Mouse (Mus musculus): ENCODE measurements around the gene Spdye4b.
"Not testable (repeated sequence)": the region's sequence is repeated elsewhere in the genome, so short reads cannot be mapped to it uniquely, and the experiment has no call there.

The Spdye4b gene

DNA sequence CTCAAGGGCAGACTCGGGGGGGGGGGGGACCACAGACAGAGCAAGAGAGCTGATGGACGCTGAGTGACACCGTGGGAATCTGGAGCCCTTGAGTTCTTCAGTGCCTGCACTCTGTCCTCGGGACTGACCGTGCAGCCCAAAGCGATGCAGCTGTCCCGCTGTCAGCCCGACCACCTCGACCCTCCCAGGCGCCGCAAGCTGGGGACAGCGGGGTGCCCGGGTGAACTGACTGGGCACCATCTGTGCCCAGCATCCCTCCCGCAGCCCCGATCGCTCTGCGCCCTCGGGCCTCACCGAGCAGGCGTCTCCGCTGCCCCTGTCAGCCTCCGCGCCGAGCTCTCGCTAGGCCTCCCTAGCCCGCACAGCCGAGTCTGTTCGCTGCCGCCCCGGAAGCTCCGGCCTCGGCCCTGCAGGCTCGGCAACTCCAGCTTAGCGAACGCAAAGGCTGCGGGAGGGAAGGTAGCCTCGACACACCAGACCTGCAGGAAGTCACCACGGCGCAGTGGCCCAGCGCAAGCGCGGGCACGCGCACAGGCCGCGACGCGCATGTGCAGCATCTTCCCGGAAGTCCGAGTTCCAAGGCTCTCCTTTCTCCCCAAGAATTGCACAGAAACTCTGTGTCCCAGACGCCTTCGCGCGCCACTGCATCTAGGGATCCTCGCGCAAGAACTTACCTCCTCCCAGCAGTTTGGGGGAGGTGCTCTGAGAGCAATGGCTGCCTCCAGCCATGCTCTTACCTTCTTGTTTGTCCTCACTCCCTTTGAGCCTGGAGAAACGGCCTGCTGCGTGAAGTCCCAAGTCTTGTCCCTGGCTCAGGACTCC, at the start of gene Spdye4b, which contains the start of gene Rbak:
Gene Spdye4b, plus strand, starts transcription at position 763 of the 822 bp plus-strand sequence.
Gene Rbak, minus strand, starts transcription at position 521 of the 822 bp plus-strand sequence.
- DNase-seq (ENCODE audit: low spot score), result peak; percentile 96

DNA sequence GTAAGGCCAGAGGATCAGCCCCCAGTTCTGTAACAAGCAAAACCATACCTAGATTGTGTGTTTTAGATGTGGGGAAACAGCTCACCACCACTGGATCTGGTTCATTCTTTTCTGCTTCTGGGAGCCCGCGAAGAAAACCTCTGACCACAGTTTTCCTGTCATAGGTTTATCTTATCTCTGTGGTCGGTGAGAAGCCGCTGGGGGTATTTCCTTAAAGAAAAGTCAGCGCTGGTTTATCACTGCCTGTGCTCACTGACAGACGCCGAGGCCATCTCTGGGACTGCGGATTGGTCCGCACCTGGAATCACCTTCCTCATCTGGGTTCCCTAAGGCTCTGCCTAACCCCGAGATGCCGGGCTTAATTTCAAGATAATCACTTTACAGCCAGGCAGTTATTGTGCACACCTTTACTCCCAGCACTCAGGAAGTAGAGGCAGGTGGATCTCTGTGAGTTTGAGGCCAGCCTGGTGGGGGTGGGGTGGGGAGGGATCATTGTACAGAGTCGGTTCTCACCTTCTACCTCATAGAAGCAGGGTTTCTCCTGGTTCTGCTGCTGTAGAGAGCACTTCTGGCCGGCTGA, 47.8 kb upstream of the Spdye4b start:
- DNase-seq (ENCODE audit: low spot score), result no peak

DNA sequence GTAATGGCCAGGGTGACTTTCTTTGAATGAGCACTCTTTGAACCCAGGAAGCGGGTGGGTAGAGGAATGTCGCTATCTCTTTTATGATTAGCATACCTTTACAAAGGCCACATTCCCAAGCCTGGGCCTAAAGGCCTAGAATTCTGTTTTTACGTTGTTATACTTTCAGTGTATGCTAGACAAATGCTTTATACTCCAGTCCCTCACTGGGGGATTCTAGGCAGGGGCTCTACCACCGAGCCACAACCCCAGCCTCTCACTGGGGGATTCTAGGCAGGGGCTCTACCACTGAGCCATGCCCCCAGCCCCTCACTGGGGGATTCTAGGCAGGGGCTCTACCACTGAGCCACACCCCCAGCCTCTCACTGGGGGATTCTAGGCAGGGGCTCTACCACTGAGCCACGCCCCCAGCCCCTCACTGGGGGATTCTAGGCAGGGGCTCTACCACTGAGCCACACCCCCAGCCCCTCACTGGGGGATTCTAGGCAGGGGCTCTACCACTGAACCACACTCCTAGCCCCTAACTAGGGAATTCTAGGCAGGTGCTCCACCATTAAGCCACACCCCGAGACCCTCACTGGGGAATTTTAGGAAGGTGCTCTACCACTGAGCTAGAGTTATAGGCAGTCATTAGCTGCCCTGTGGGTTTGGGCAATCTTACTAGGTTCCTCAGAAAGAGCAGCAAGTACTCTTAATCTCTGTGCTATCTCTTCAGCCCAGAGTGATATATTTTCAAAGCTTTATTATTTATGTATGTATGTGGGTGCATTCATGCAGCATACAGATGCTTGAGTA, 46.4 kb upstream of the Spdye4b start:
- DNase-seq (ENCODE audit: low spot score), result not testable (repeated sequence)

DNA sequence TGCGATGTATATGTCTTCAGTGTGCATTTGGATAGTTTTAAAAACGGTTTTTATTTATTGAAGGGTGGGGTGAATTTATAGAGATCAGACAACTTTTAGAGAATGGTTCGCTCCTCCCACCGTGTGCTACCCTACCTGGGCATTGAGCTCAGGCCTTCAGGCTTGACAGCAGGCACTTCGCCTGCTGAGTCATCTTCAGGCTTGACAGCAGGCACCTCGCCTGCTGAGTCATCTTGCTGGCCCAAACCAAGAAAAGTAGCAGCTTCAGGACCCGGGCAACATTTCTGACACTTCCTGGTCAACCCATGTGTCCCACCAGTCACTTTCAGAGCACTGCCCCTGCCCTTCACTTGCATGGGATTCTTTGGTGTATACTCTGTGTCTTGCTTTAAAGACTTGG, 45.8 kb upstream of the Spdye4b start:
- no peak for DNase-seq (ENCODE audit: low spot score)

DNA sequence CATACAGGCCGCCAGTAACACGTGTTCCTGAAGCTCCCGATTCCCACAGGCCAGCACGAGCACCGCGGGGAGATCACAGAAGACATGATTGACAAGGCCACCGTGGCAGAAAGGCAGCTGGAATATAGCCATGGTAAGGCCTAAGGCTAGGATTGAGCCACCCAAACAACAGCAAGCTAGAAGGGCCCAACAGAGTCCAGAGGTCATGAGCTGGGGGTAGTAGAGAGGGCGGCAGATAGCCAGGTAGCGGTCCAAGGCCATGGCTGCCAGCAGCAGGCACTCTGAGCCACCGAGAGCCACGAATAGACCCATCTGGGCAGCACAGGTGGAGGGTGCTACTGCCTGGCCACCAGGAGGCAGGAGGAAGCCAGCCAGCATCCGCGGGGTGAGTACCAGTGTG, 43.2 kb upstream of the Spdye4b start:
- no peak for DNase-seq (ENCODE audit: low spot score)

DNA sequence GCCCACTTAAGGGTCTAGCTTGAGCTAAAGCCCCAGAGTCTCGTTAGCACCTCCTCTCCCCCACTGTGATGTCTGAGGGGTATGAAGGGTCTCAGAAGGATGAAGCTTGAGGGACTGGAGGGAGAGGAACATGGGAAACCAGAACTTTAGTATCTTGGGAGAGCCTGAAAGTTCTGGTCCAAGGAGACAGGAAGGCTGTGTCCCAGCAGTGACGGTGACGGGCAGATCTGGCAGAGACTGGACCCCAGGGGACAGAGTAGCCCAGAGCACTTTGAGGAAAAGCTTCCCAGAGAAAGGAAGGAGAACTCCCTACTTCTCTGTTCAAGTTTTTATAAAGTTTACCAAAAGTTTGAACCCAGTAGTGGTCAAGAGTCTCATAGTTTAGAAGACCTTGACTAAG, 33.3 kb upstream of the Spdye4b start, which contains the start of gene Olfr718-ps1:
Gene Olfr718-ps1, minus strand, starts transcription at position 101 of the 400 bp plus-strand sequence.
- no peak for DNase-seq (ENCODE audit: low spot score)

DNA sequence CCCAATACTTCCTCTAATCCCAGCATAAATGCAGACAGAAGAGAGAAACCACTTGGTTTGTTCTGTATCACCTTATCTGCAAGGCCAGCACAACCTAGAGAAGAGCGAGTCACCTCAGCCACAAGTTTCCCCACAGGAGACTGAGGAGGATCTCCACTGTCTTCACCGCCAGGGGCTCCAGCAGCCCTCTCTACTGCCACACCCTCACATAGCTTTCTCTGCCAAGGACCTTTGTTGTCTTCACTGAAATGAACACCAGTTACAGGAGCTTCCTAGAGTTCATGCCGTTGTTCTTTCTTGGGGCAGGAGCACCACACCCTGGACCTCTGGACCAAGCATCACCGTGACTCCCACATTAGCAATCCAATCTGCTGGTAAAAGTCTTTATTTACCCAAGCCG, 32.2 kb upstream of the Spdye4b start:
- DNase-seq (ENCODE audit: low spot score), result no peak

DNA sequence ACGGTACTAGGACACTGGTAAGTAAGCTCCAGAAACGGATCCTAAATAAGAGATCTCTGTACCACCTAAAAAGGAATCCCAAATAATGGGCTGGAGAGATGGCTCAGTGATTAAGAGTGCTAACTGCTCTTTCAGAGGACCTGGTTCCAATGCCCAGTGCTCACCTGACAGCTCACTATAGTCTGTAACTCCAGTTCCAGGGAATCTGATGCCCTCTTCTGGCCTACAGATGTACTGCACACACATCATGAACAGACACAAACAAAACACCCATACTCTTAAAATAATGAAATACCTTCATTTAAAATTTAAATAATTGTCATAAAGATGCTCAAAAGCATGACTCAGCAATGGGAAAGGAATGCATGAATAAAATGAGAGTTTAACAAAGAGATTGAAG, 31.3 kb upstream of the Spdye4b start:
- DNase-seq (ENCODE audit: low spot score), result no peak

DNA sequence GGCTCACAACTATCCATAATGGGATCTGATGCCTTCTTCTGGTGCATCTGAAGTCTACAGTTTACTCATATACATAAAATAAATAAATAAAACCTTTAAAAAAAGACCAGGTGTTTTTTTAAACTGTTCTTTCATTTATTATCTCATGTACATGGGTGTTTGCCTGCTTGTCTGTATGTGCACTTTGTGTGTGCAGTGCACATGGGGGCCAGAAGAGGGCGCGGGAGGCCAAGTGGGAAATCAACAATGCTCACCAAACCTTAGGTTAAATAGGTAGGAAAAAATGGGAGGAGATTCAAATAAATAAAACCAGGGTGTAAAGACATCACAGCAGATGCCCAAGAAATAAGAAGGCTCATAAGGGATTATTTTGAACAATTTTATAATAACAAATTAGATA, 30.8 kb upstream of the Spdye4b start:
- no peak for DNase-seq (ENCODE audit: low spot score)

DNA sequence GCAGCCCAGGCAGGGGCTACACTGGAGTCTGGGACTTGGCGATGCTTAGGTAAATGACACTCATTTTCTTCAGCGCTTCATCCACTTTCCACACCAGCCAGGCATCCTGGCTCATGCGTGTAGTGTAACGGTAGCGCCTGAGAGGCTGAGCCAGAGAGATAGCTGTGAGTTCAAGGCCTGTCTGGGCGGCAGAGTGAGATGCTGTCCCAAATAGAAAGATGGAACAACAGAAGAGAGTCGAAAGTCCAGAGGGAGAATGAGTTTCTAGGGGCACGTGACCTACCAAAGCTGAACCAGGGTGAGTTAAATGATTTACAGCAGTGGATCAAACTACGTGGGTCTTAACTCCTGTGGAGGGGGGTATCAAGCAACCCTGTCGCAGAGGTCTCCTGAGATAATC, 27.1 kb upstream of the Spdye4b start:
- DNase-seq (ENCODE audit: low spot score), result no peak

DNA sequence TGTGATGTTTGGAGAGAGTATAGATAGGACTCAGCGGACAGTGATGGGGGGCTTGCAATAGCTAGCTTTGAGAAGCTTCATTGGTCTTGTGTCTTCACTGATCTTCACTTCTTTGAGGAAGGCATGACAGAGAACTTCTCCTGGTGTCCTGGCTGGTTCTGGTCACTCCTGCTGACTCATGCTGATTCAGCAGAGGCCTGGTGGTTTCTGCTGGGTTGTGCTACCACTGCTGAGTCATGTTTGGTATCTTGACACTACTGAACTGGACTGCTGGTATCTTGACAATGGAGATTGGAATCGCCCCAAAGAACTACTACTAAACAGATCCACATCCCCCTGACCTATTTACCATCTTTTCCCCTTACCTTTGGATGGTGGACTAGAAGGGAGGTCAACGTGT, 25.3 kb upstream of the Spdye4b start:
- no peak for DNase-seq (ENCODE audit: low spot score)

DNA sequence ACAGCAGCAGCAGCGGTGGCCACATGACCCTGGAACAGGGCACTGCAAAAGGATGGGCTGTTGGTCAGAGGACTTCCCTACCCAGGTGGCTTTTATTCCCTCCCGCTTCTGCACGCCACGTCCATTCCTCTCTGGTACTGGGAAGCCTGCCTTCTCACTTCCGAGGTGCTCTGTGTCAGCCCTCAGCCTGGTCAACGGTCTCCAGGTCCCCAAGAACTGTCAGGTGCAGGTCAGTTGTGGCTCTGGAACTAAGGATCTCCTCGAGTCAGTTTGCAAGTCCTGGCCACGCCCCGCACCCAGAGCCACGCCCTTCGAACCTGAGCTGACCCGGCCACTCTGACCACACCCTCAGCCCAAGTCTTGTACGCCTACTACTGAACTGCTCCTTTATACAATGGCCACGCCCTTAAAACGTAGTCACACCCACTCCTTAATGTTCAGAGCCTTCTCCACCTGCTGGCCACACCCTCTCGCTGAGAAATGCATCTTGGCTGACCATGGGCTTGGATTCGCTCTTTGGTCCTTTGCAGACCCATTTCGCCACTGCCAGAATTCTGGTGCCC, 15.2 kb upstream of the Spdye4b start:
- no peak for DNase-seq (ENCODE audit: low spot score)

DNA sequence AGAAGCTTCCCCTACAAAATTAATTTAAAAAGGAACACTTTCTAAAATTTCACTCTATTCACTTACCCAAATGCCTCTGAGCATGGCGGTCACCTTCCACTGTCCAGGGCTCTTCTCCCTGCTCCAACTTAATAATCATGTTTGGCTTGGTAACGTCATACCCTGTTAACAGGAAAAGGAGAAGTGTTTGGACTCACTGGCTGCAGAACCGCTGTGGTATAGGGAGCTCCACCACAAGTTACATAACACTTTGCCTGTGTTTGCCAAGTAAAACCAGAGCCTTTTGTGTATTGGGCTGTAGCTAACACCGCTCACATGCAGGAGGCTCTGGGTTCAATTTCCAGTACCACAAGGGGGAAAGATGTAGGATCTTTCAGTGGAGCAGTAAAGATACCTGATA, 4.8 kb upstream of the Spdye4b start:
- DNase-seq (ENCODE audit: low spot score), result no peak

DNA sequence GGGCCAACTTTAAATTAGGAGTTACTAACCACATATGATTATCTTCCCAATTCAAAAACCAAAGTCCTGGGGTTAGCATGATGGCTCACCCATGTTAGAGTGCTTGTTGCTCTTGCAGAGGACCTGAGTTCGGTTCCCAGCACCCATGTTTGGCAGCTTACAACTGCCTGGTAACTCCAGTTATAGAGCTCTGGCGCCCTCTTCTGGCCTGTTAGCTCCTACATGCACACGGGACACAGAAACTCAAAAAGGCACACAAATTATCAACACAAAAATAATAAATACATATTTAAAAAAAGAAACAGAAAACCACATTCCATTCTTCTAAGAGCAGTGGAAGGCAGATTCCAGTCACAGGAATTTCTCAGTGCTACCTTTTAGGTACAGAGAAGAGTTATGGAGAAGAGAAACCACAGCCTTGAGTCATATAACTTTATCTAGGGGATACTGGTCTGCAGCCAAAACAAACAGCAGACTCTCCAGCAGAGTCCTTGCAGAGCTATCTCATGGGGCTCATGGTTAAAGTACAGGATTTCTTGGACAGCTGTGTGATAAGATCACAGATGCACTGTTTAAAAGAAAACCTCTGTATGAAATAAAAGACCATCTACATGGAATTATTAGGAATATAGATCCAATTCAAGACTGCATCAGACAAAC, 3.1 kb upstream of the Spdye4b start:
- no peak for DNase-seq (ENCODE audit: low spot score)

DNA sequence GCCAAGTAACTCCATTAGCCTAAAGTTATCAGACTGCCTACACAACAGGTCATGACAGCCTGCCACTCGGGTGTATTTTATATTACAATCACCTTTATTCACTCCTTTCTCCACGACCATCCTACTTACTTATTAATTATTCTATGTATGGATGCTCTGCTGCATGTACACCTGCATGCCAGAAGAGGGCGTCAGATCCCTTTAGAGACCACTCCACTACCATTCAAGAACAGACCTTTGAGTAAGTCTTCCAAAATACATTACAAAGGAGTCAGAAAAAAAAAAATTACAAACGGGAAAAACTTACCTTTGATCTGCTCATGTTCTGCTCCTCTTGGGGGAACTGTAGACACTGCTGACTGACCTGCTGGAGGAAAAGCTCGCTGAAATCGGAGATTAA, 1.6 kb upstream of the Spdye4b start:
- DNase-seq (ENCODE audit: low spot score), result no peak

DNA sequence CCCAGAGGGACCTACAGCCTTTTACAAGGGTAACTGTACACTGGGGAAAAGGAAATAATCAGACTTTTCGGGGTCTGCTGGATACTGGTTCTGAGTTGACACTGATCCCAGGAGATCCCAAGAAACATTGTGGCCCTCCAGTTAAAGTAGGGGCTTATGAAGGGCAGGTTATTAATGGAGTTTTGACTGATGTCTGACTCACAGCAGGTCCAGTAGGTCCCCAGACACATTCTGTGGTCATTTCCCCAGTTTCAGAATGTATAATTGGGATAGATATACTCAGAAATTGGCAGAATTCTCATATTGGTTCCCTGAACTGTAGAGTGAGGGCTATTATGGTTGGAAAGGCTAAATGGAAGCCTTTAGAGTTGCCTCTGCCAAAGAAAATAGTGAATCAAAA, 7.2 kb downstream of the Spdye4b start:
- not testable (repeated sequence) for DNase-seq (ENCODE audit: low spot score)

DNA sequence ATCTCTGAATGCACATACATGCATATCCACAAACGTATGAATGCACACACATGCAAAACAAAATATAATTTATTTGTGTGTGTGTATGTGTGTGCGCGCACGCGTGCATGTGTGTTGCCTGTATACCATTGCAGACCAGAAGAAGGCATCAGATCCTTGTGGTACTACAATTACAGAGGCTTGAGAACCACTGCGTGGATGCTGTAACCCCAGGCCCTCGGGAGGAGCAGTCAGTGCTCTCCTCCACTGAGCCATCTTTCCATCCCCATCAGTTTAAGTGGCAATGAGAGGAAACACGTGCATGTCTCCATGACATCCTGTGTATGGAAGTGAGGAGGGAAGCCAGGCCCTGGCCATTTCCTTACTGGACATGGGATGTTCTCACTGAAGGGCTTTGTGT, 12.0 kb downstream of the Spdye4b start:
- DNase-seq (ENCODE audit: low spot score), result no peak

DNA sequence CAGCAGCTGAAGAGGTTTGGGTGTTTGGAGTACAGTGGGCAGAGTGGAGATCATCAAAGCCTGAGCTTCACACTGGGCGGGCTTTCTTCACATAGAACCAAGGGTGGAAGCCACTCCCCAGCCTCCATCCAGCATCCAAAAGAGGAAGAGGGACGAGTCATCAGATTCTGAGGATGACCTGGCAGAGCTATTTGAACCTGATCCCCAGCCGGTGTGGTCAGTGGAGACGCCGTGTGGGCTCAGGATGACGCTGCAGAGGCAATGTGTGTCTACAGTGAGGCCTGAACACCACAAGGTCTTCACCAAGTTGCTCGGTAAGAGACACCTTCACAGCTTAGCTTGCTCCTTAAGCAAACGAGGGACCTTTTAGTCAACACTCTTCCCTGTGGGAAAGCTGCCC, 13.9 kb downstream of the Spdye4b start:
- not testable (repeated sequence) for DNase-seq (ENCODE audit: low spot score)

DNA sequence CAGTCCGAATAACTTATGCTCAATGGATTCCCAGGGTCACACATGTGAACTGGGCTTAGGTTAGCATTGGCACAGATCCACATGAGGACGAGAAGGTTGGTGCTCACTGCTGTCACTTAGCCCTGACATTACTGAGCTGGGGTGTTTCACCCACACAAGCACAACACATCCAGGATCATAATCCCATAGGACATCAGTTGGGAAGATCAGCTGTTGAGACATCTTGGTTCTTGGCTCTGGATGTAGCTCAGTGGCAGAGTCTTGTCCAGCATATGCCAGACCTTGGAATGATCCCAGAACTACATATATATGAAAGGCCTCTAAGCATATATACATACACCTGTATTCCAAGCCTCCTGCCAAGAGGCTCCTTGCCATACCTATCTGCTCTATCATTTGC, 14.3 kb downstream of the Spdye4b start:
- DNase-seq (ENCODE audit: low spot score), result no peak

DNA sequence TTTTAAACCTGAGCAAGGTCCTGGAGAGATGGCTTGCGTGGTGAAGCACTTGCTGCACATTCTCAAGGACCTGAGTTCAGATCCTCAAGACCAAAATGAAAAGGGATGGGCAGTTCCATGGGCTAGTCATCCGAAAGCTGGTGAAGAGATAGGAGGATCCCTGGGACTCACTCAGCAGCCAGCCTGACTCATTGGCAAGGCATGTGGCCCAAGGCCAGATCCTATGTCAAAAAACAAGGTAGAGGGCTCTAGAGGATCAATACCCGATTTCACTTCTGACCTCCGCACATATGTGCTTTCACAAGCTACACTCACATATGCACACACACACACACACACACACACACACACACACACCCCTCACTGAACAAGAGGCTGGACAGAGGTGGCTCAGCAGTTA, 15.7 kb downstream of the Spdye4b start:
- DNase-seq (ENCODE audit: low spot score), result no peak

DNA sequence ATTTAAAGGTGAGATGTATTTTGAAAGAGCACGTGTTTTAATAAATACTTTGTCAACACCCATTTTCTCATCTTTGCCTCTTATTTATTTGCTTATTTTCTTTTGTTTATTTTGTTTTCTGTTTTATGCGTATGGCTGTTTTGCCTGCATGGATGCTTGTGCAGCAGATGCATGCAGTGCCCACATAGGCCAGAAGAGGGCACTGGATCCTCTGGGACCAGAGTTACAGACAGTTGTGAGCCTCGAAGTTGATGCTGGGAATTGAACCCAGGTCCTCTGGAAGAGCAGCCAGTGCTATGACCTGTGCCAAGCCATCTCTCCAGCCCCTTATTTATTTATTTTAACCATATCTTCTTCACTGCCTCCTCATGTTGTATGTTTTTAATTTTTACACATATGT, 24.2 kb downstream of the Spdye4b start:
- no peak for DNase-seq (ENCODE audit: low spot score)

DNA sequence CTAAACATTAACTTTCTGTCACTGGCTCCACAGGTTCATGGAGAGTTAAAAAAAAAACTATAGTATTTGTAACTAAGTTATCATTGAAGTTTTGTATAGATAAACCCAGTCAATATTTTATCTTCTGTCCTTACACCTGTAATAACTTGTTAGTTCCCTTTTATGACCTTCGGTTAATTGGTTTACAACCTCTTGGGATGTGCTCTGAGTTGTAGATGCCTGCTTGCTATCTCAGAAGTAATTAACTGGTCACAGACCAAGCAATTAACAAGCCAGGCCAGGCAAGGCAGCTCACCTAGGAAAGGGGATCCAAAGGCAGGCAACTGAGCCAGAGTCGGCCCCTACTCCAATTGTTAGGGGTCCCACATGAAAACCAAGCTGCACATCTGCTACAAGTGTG, 33.0 kb downstream of the Spdye4b start:
- no peak for DNase-seq (ENCODE audit: low spot score)

All from left cerebral cortex, adult 11 months (tissue).